Mouse (Mus musculus): ENCODE measurements around the gene Olfr978.
"Not testable (repeated sequence)": the region's sequence is repeated elsewhere in the genome, so short reads cannot be mapped to it uniquely, and the experiment has no call there.

The Olfr978 gene

GRCm38 (mm10) chr9:39991813-39992212, at the start of gene Olfr978:
Olfr978 (plus strand) TSS chr9:39992113.
- DNase-seq (ENCODE audit: low read depth, low spot score), result no peak

GRCm38 (mm10) chr9:39951946-39952345, 40.0 kb upstream of the Olfr978 start, which contains the start of gene Olfr975:
Olfr975 (minus strand) TSS chr9:39952046.
- no peak for DNase-seq (ENCODE audit: low read depth, low spot score)

GRCm38 (mm10) chr9:39961033-39961432, 30.9 kb upstream of the Olfr978 start, which contains the start of gene Olfr976:
Olfr976 (minus strand) TSS chr9:39961133.
- not testable (repeated sequence) for DNase-seq (ENCODE audit: low read depth, low spot score)

GRCm38 (mm10) chr9:39976581-39977145, 15.2 kb upstream of the Olfr978 start:
- DNase-seq (ENCODE audit: low read depth, low spot score), result not testable (repeated sequence)

GRCm38 (mm10) chr9:40003365-40003764, 11.5 kb downstream of the Olfr978 start, which contains the start of gene Olfr979:
Olfr979 (minus strand) TSS chr9:40003465.
- no peak for DNase-seq (ENCODE audit: low read depth, low spot score)

- no peak for DNase-seq (ENCODE audit: low read depth, low spot score)
These were observed 17.6 kb downstream of the Olfr978 start, which contains the start of gene Olfr980 for GRCm38 (mm10) chr9:40009482-40009881. Olfr980 (minus strand) TSS chr9:40009582.

- DNase-seq (ENCODE audit: low read depth, low spot score), result no peak
These were observed 29.3 kb downstream of the Olfr978 start, which contains the start of gene Olfr981 for GRCm38 (mm10) chr9:40021164-40021563. Olfr981 (plus strand) TSS chr9:40021464.

All from CD4-positive helper T cell, adult 2 months (primary cell).